In genomic region chr11:72429288-72429690, GRCm38 (mm10) we compare ENCODE assay signal across 8 mouse cellular contexts. TPM values are rescaled to one million over a fixed set of nuclear protein-coding genes. Genes with fewer than 3 reads are reported as not detected.
A peak's percentile ranks its signal among the peaks of the same experiment; 100 is the strongest.
DNase-seq lines count a peak whose midpoint lies in the region; ATAC-seq and TF ChIP-seq lines count a peak whose summit lies in the region.

No protein-coding gene starts in this region.

- peak; percentile 79 for TF ChIP-seq CTCF in brain, embryonic 14.5 days (IDR thresholded peaks at IDR 0.05; ENCODE audit: borderline replicate concordance, extremely low read depth, insufficient read depth, insufficient read length)

- peak overlapping the region; percentile 42; the same call in 1 of the 2 replicates for H3K27ac ChIP-seq in heart, embryonic 15.5 days
- peak overlapping the region; percentile 53 for H3K27ac ChIP-seq in liver, embryonic 15.5 days (replicated peaks)
- H3K27ac ChIP-seq in neural tube, embryonic 12.5 days, result no peak overlapping the region

- no peak for TF ChIP-seq POLR2A in brain, embryonic 14.5 days (IDR thresholded peaks at IDR 0.05; ENCODE audit: borderline replicate concordance, extremely low read depth, insufficient read depth, insufficient read length, poor library complexity, severe bottlenecking)

- DNase-seq in CD8-positive naive resting alpha-beta T cell, adult 2 months (ENCODE audit: low read depth in 2 of 2, low spot score in 2 of 2), result peak; percentile 71 to 78
- peak; percentile 88 for DNase-seq in brain, embryonic 14.5 days (ENCODE audit: low read depth)
- peak; percentile 86 for DNase-seq in kidney, postnatal 10 days
- DNase-seq in testis, postnatal 10 days (ENCODE audit: low spot score), result peak; percentile 82

- no peaks in the 10 kb centered on the region for H3K9me3 ChIP-seq in heart, embryonic 15.5 days (replicated peaks)
- H3K9me3 ChIP-seq in liver, embryonic 15.5 days (replicated peaks), result no peaks in the 10 kb centered on the region
- H3K9me3 ChIP-seq in neural tube, embryonic 12.5 days, result no peaks in the 10 kb centered on the region

- peak overlapping the region; percentile 22; the same call in 1 of the 2 replicates for H3K4me3 ChIP-seq in heart, embryonic 15.5 days
- peak overlapping the region; percentile 39 for H3K4me3 ChIP-seq in liver, embryonic 15.5 days (replicated peaks)
- H3K4me3 ChIP-seq in neural tube, embryonic 12.5 days, result no peak overlapping the region

- ATAC-seq in erythroid progenitor cell, adult 5-6 weeks (replicated peaks; ENCODE audit: low FRiP score, poor library complexity, severe bottlenecking), result peak; percentile 94
- ATAC-seq in heart, embryonic 15.5 days (replicated peaks; ENCODE audit: insufficient number of reproducible peaks, insufficient read depth, low FRiP score, low read depth), result peak; percentile 80
- no peak; the same call in 1 of the 2 replicates for ATAC-seq in liver, embryonic 15.5 days (ENCODE audit: insufficient read depth)
- ATAC-seq in neural tube, embryonic 12.5 days (ENCODE audit: low FRiP score, low read depth), result peak; percentile 33; the same call in 1 of the 2 replicates

- peak overlapping the region; percentile 57 for H3K4me2 ChIP-seq in heart, embryonic 15.5 days
- peak overlapping the region; percentile 64 for H3K4me2 ChIP-seq in liver, embryonic 15.5 days
- peak overlapping the region; percentile 34; the same call in 1 of the 2 replicates for H3K4me2 ChIP-seq in neural tube, embryonic 12.5 days (replicated peaks)

- no peaks in the 10 kb centered on the region for H3K27me3 ChIP-seq in heart, embryonic 15.5 days
- H3K27me3 ChIP-seq in liver, embryonic 15.5 days, result no peaks in the 10 kb centered on the region
- no peaks in the 10 kb centered on the region for H3K27me3 ChIP-seq in neural tube, embryonic 12.5 days (replicated peaks)

- no peak overlapping the region for H3K9ac ChIP-seq in heart, embryonic 15.5 days
- no peak overlapping the region for H3K9ac ChIP-seq in liver, embryonic 15.5 days
- no peak overlapping the region for H3K9ac ChIP-seq in neural tube, embryonic 12.5 days

- 37% methylated on average over 7 of the region's 7 CpGs for WGBS in heart, embryonic 15.5 days
- WGBS in liver, embryonic 15.5 days (ENCODE audit: insufficient replicate concordance), result 37% methylated on average over 7 of the region's 7 CpGs
- 52% methylated on average over 7 of the region's 7 CpGs for WGBS in neural tube, embryonic 12.5 days

- 0 out of 2 replicates have a peak, but pooled peaks cover 2% of the 10 kb centered on the region for H3K4me1 ChIP-seq in heart, embryonic 15.5 days (replicated peaks)
- peaks cover 4% of the 10 kb centered on the region for H3K4me1 ChIP-seq in liver, embryonic 15.5 days (replicated peaks)
- no peaks in the 10 kb centered on the region for H3K4me1 ChIP-seq in neural tube, embryonic 12.5 days

- no peaks in the 10 kb centered on the region for H3K36me3 ChIP-seq in heart, embryonic 15.5 days
- H3K36me3 ChIP-seq in liver, embryonic 15.5 days (replicated peaks), result no peaks in the 10 kb centered on the region
- no peaks in the 10 kb centered on the region for H3K36me3 ChIP-seq in neural tube, embryonic 12.5 days

RNA-seq across cellular contexts. Expression of gene Ggt6, which starts 6.0 kb away (rescaled TPM):
- 0.12 and 0.35 TPM in 2 replicates for polyA plus RNA-seq in brain, embryonic 14.5 days (2012; rRNA removed)
- not detected in 2 replicates for total RNA-seq in erythroid progenitor cell, adult 5-6 weeks (2015; ENCODE audit: low replicate concordance)
- total RNA-seq in erythroid progenitor cell, adult 5-6 weeks (2017; ENCODE audit: low replicate concordance), result not detected in 2 replicates
- 0.15 TPM in 1 of 2 replicates, not detected in the other for polyA plus RNA-seq in heart, embryonic 15.5 days (2015; fragmentation: Nextera tagmentation; extraction: Ambion mirVana)
- polyA plus RNA-seq in liver, embryonic 15.5 days (2015; fragmentation: Nextera tagmentation; extraction: Ambion mirVana), result 0.32 and 0.36 TPM in 2 replicates
- not detected in 2 replicates for polyA plus RNA-seq in neural tube, embryonic 12.5 days (2016; fragmentation: Nextera tagmentation; extraction: Ambion mirVana)

RNA-seq across cellular contexts. Expression of gene Mybbp1a, which starts 11.9 kb away (rescaled TPM):
- polyA plus RNA-seq in brain, embryonic 14.5 days (2012; rRNA removed), result 67.9 and 74.7 TPM in 2 replicates
- total RNA-seq in erythroid progenitor cell, adult 5-6 weeks (2015; ENCODE audit: low replicate concordance), result 37.5 and 82.2 TPM in 2 replicates
- total RNA-seq in erythroid progenitor cell, adult 5-6 weeks (2017; ENCODE audit: low replicate concordance), result 4.8 and 7.6 TPM in 2 replicates
- polyA plus RNA-seq in heart, embryonic 15.5 days (2015; fragmentation: Nextera tagmentation; extraction: Ambion mirVana), result 57.8 and 83.8 TPM in 2 replicates
- polyA plus RNA-seq in liver, embryonic 15.5 days (2015; fragmentation: Nextera tagmentation; extraction: Ambion mirVana), result 66.0 and 70.7 TPM in 2 replicates
- polyA plus RNA-seq in neural tube, embryonic 12.5 days (2016; fragmentation: Nextera tagmentation; extraction: Ambion mirVana), result 105 and 111 TPM in 2 replicates

RNA-seq across cellular contexts. Expression of gene Smtnl2, which starts 17.8 kb away (rescaled TPM):
- polyA plus RNA-seq in brain, embryonic 14.5 days (2012; rRNA removed), result 2.1 and 3.4 TPM in 2 replicates
- total RNA-seq in erythroid progenitor cell, adult 5-6 weeks (2015; ENCODE audit: low replicate concordance), result 1.4 TPM in 1 of 2 replicates, not detected in the other
- 0.26 and 0.30 TPM in 2 replicates for total RNA-seq in erythroid progenitor cell, adult 5-6 weeks (2017; ENCODE audit: low replicate concordance)
- polyA plus RNA-seq in heart, embryonic 15.5 days (2015; fragmentation: Nextera tagmentation; extraction: Ambion mirVana), result 114 and 133 TPM in 2 replicates
- 4.2 and 4.5 TPM in 2 replicates for polyA plus RNA-seq in liver, embryonic 15.5 days (2015; fragmentation: Nextera tagmentation; extraction: Ambion mirVana)
- polyA plus RNA-seq in neural tube, embryonic 12.5 days (2016; fragmentation: Nextera tagmentation; extraction: Ambion mirVana), result 15.0 and 15.7 TPM in 2 replicates
